Mouse (Mus musculus) forebrain, postnatal 0 days (tissue): Measurements from ENCODE around the gene Myo1d. TPM values are rescaled to one million over a fixed set of nuclear protein-coding genes. Genes with fewer than 3 reads are reported as not detected.
A peak's percentile ranks its signal among the peaks of the same experiment; 100 is the strongest.

Experiments
- ATAC-seq: fragments of 200-750 bp; cut with Nextera tagmentation; 2 replicates; pipeline ENCODE4 v1.8.0; 2017; ENCODE audit warnings: mild to moderate bottlenecking, moderate library complexity
- DNase-seq: peaks from one replicate; pipeline ENCODE4 v3.0.0-alpha.2; 2015
- H3K27ac ChIP-seq: fragments of 300-500 bp; sonication (generic); 2 replicates; pipeline ENCODE4 v1.5.1; 2014; ENCODE audit warnings: low read depth, mild to moderate bottlenecking, antibody characterized with exemption, low read length, moderate library complexity, mixed read lengths
- H3K27me3 ChIP-seq: fragments of 300-500 bp; sonication (generic); 2 replicates; pipeline ENCODE4 v1.6.1; 2014; ENCODE audit warnings: mild to moderate bottlenecking, low read length, mixed read lengths; ENCODE audit not compliant: insufficient read depth
- H3K36me3 ChIP-seq: fragments of 300-500 bp; sonication (generic); 2 replicates; pipeline ENCODE4 v1.6.1; 2014; ENCODE audit warnings: mild to moderate bottlenecking, moderate library complexity; ENCODE audit not compliant: insufficient read depth
- H3K4me1 ChIP-seq: fragments of 300-500 bp; sonication (generic); 2 replicates; pipeline ENCODE4 v1.6.1; 2014; ENCODE audit warnings: antibody characterized with exemption; ENCODE audit not compliant: insufficient read depth
- H3K4me2 ChIP-seq: fragments of 300-500 bp; sonication (generic); 2 replicates; pipeline ENCODE4 v1.6.1; 2014; ENCODE audit warnings: low read depth, mild to moderate bottlenecking, moderate library complexity
- H3K4me3 ChIP-seq: fragments of 300-500 bp; sonication (generic); 2 replicates; pipeline ENCODE4 v1.5.1; 2014; ENCODE audit warnings: low read depth, low read length, mixed read lengths
- H3K9ac ChIP-seq: fragments of 300-500 bp; sonication (generic); 2 replicates; pipeline ENCODE4 v1.6.1; 2014; ENCODE audit warnings: mild to moderate bottlenecking
- H3K9me3 ChIP-seq: fragments of 300-500 bp; sonication (generic); 2 replicates; pipeline ENCODE4 v1.6.1; 2016; ENCODE audit warnings: low read length
- CTCF ChIP-seq: sonication (generic); IDR thresholded peaks from 2 replicates; pipeline ENCODE4 v1.5.1; 2016; ENCODE audit warnings: antibody characterized with exemption, control low read depth, low read depth
- WGBS: fragments of 180-500 bp; shearing (Covaris S2); extraction: QIAGEN DNeasy Blood & Tissue Kit; methylation state at CpG from one replicate; pipeline ENCODE4 v1.1.7; 2014; 5-methylcytosine and 5-hydroxymethylcytosine counted together
- polyA plus RNA-seq: library from polyadenylated mRNA; unstranded; fragments of >200 nt; fragmentation: Nextera tagmentation; extraction: Ambion mirVana; gene quantifications from 2 replicates; pipeline ENCODE4 v1.2.1, GENCODE M21; 2015
- total RNA-seq: library from RNA; depleted of rRNA; stranded (reverse); fragments of >200 nt; gene quantifications from 2 replicates; pipeline ENCODE4 v1.2.3, GENCODE M21; 2014; rRNA removed

Gene Myo1d
- total RNA-seq (1.7 and 3.4 TPM in 2 replicates), polyA plus RNA-seq (0.88 and 1.2 TPM in 2 replicates)

DNA sequence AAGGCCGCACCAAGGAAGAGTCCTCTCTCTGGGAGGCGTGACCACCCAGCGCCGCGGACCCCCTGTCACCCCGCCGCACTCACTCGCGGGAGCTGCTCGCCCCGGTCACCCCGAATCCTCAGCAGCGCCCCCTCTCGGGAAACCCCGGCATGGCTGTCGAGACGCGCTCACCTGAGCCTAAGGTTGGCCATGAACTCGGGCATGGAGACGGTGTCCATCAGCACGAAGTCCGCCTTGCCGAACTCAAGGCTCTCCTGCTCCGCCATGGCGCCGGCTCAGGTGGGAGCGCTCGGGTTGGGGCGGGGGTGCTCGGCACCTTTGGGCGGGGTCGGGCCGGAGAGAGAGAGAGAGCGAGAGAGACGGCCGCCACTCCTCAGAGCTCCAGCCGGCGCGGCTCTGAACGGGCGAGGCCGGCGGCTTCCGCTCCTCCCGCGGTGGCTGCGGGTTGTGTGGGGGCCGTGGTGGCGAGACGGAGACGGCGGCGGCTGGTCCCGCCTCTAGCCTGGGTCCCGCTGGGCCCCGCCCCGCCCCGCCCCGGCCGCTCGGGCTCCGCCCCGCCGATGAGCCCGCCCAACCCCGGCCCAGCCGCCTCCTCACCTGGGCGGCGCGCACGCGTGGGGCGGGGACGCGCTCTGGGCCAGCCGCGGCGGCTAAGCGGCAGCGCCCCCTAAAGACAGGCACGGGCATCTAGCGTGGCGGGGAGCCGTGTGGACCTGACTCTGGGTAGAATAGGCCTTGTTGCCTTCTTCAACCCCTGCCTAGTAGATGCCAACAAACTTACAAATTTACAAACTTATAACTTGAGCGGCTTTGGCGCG lies at the start of gene Myo1d:
Gene Myo1d, minus strand, starts transcription at position 499 of the 818 bp plus-strand sequence.
- ATAC-seq (peak; percentile 96), DNase-seq (peak; percentile 89)
- peak; percentile 77 for TF ChIP-seq CTCF
- H3K4me2 ChIP-seq: peak within 1 kb of the TSS; percentile 74
- H3K4me1 ChIP-seq: no peaks in the 10 kb centered on the region; the same call in 1 of the 2 replicates
- H3K36me3 ChIP-seq: no peaks in the 10 kb centered on the region
- peak within 1 kb of the TSS; percentile 57 for H3K9ac ChIP-seq
- WGBS: under 1% methylated on average over 69 of the region's 87 CpGs
- H3K4me3 ChIP-seq: peak within 1 kb of the TSS; percentile 76
- no peaks in the 10 kb centered on the region for H3K9me3 ChIP-seq
- H3K27ac ChIP-seq: no peak within 1 kb of the TSS
- no peaks in the 10 kb centered on the region for H3K27me3 ChIP-seq

GRCm38 (mm10) chr11:80821794-80822193 lies 42.0 kb upstream of the Myo1d start:
- 89% methylated on average over 9 of the region's 9 CpGs for WGBS
- ATAC-seq (no peak), DNase-seq (no peak)
- no peak overlapping the region for H3K27ac ChIP-seq
- no peak overlapping the region for H3K9ac ChIP-seq
- peak; percentile 40 for TF ChIP-seq CTCF
- H3K4me2 ChIP-seq: no peak overlapping the region
- H3K27me3 ChIP-seq: no peaks in the 10 kb centered on the region
- no peak overlapping the region for H3K4me3 ChIP-seq
- H3K9me3 ChIP-seq: no peaks in the 10 kb centered on the region
- H3K36me3 ChIP-seq: no peaks in the 10 kb centered on the region
- no peaks in the 10 kb centered on the region for H3K4me1 ChIP-seq

GRCm38 (mm10) chr11:80821296-80821695 lies 41.5 kb upstream of the Myo1d start:
- ATAC-seq (peak; percentile 61), DNase-seq (peak; percentile 61)
- H3K4me3 ChIP-seq: no peak overlapping the region
- WGBS: 50% methylated on average over 14 of the region's 14 CpGs
- H3K9ac ChIP-seq: no peak overlapping the region
- TF ChIP-seq CTCF: peak; percentile 64
- no peaks in the 10 kb centered on the region for H3K4me1 ChIP-seq
- H3K27me3 ChIP-seq: no peaks in the 10 kb centered on the region
- H3K27ac ChIP-seq: no peak overlapping the region
- H3K9me3 ChIP-seq: no peaks in the 10 kb centered on the region
- H3K4me2 ChIP-seq: no peak overlapping the region
- H3K36me3 ChIP-seq: no peaks in the 10 kb centered on the region

- ATAC-seq: no peak
- Histone ChIP-seq H3K27me3 (no peaks in the 10 kb centered on the region), H3K9ac (no peak overlapping the region), H3K4me2 (no peak overlapping the region), H3K9me3 (no peaks in the 10 kb centered on the region), H3K4me1 (no peaks in the 10 kb centered on the region), H3K36me3 (no peaks in the 10 kb centered on the region), H3K27ac (no peak overlapping the region), H3K4me3 (no peak overlapping the region)
- WGBS: 90% methylated on average over 3 of the region's 3 CpGs
- TF ChIP-seq CTCF: no peak
- no peak for DNase-seq
Observed at GRCm38 (mm10) chr11:80820085-80820484, 40.3 kb upstream of the Myo1d start.

GRCm38 (mm10) chr11:80818060-80818697 lies 38.4 kb upstream of the Myo1d start:
- Histone ChIP-seq H3K27ac (no peak overlapping the region), H3K9ac (no peak overlapping the region), H3K9me3 (no peaks in the 10 kb centered on the region), H3K36me3 (no peaks in the 10 kb centered on the region), H3K4me2 (no peak overlapping the region), H3K4me1 (no peaks in the 10 kb centered on the region), H3K27me3 (no peaks in the 10 kb centered on the region), H3K4me3 (no peak overlapping the region)
- WGBS: 53% methylated on average over 11 of the region's 11 CpGs
- peak; percentile 93 for TF ChIP-seq CTCF
- ATAC-seq (peak; percentile 56), DNase-seq (peak; percentile 87)

DNA sequence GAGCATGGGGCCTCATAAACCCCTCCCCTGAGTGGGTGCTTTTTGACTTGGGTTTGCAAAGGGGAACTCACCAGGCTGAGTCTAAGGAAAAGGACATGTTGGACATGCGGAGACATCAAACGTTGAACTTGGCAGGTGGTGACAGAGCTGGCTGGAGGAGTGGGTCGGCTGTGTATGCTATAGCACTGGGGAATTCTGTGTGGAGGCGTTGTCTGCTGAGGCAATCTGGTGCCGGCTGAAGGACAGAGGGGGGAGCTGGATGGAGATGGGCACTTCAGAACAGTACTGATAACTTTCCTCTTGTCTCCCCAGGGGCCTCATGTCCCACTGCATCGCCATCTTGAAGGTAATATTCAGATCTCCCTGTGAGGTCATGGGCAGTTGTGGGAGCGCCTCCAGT lies 35.5 kb upstream of the Myo1d start:
- Histone ChIP-seq H3K4me2 (no peak overlapping the region), H3K4me3 (no peak overlapping the region), H3K9ac (no peak overlapping the region), H3K4me1 (peaks cover 6% of the 10 kb centered on the region), H3K27me3 (no peaks in the 10 kb centered on the region), H3K27ac (no peak overlapping the region), H3K9me3 (no peaks in the 10 kb centered on the region), H3K36me3 (no peaks in the 10 kb centered on the region)
- no peak for TF ChIP-seq CTCF
- ATAC-seq: no peak
- WGBS: 84% methylated on average over 7 of the region's 7 CpGs
- DNase-seq: no peak

- Histone ChIP-seq H3K27ac (no peak overlapping the region), H3K27me3 (no peaks in the 10 kb centered on the region), H3K9me3 (no peaks in the 10 kb centered on the region), H3K4me3 (peak overlapping the region; percentile 50), H3K36me3 (no peaks in the 10 kb centered on the region), H3K4me1 (peaks cover 11% of the 10 kb centered on the region), H3K4me2 (peak overlapping the region; percentile 96), H3K9ac (peak overlapping the region; percentile 53; the same call in 1 of the 2 replicates)
- TF ChIP-seq CTCF: no peak
- DNase-seq (peak; percentile 15), ATAC-seq (no peak)
- 20% methylated on average over 5 of the region's 5 CpGs for WGBS
Observed at GRCm38 (mm10) chr11:80811156-80811555, 31.3 kb upstream of the Myo1d start.
